Mouse (Mus musculus) cortical plate, adult 2 months (tissue): ENCODE measurements around the gene Kndc1.

ENCODE experiments used
- CTCF ChIP-seq: fragments of 200-500 bp; IDR thresholded peaks from 2 replicates; pipeline ENCODE4 v1.5.1; 2011; ENCODE audit warnings: mild to moderate bottlenecking, control low read depth, low read length; ENCODE audit not compliant: insufficient read depth; ENCODE audit errors: extremely low read depth
- POLR2A ChIP-seq: fragments of 200-500 bp; IDR thresholded peaks from 2 replicates; pipeline ENCODE4 v1.6.1; 2011; ENCODE audit warnings: mild to moderate bottlenecking, low read length, control low read depth; ENCODE audit not compliant: insufficient read depth; ENCODE audit errors: extremely low read depth

GRCm38 (mm10) chr7:139963814-139964213 is 69.3 kb downstream of the Kndc1 start:
- no peak for TF ChIP-seq CTCF
- no peak for TF ChIP-seq POLR2A
